Mouse (Mus musculus) bone marrow macrophage, adult 2 months (primary cell): ENCODE results near the gene Aff3. TPM values are rescaled to one million over a fixed set of nuclear protein-coding genes. Genes with fewer than 3 reads are reported as not detected.

Source experiments
- H3K27ac ChIP-seq: 2 replicates; pipeline ENCODE4 v1.5.1; 2012; ENCODE audit warnings: low read depth, low read length; ENCODE audit not compliant: insufficient read depth
- H3K4me1 ChIP-seq: 2 replicates; pipeline ENCODE4 v1.6.1; 2012; ENCODE audit warnings: low read length; ENCODE audit not compliant: control insufficient read depth, insufficient read depth
- H3K4me3 ChIP-seq: 2 replicates; pipeline ENCODE4 v1.5.1; 2012; ENCODE audit warnings: mild to moderate bottlenecking, low read length, moderate library complexity; ENCODE audit not compliant: insufficient read depth
- CTCF ChIP-seq: IDR thresholded peaks from 2 replicates; pipeline ENCODE4 v1.5.1; 2012; ENCODE audit warnings: low read depth, mild to moderate bottlenecking, low read length, moderate library complexity
- POLR2A ChIP-seq: IDR thresholded peaks from 2 replicates; pipeline ENCODE4 v1.6.1; 2012; ENCODE audit warnings: mild to moderate bottlenecking, low read depth, low read length, borderline replicate concordance
- polyA plus RNA-seq: library from polyadenylated mRNA; stranded (reverse); fragments of >200 nt; gene quantifications from 2 replicates; pipeline ENCODE4 v1.2.4, GENCODE M21; 2012; ENCODE audit not compliant: missing spikeins, insufficient read depth, insufficient read length

The Aff3 gene
- polyA plus RNA-seq, 1 experiment, result not detected

- Histone ChIP-seq H3K27ac (no peak overlapping the region), H3K4me1 (no peaks in the 10 kb centered on the region), H3K4me3 (no peak overlapping the region)
- TF ChIP-seq POLR2A (no peak), CTCF (no peak)
Measured at GRCm38 (mm10) chr1:38601802-38602508, 62.8 kb downstream of the Aff3 start.

GRCm38 (mm10) chr1:38595311-38595710, 69.4 kb downstream of the Aff3 start:
- H3K4me3 ChIP-seq, result no peak overlapping the region
- no peak for TF ChIP-seq CTCF
- TF ChIP-seq POLR2A, result no peak

GRCm38 (mm10) chr1:38594766-38595165, 70.0 kb downstream of the Aff3 start:
- TF ChIP-seq CTCF, result no peak
- TF ChIP-seq POLR2A, result no peak
- no peak overlapping the region for H3K4me3 ChIP-seq
- no peak overlapping the region for H3K27ac ChIP-seq
- no peaks in the 10 kb centered on the region for H3K4me1 ChIP-seq

More at GRCm38 (mm10) chr1:38595311-38595710, 69.4 kb downstream of the Aff3 start:
- no peak overlapping the region for H3K27ac ChIP-seq
- no peaks in the 10 kb centered on the region for H3K4me1 ChIP-seq

- H3K4me3 ChIP-seq, result no peak overlapping the region
- no peak for TF ChIP-seq CTCF
- no peak for TF ChIP-seq POLR2A
- H3K4me1 ChIP-seq, result no peaks in the 10 kb centered on the region
- no peak overlapping the region for H3K27ac ChIP-seq
Measured at GRCm38 (mm10) chr1:38591194-38591593, 73.6 kb downstream of the Aff3 start.

GRCm38 (mm10) chr1:38588741-38589140, 76.0 kb downstream of the Aff3 start:
- no peak for TF ChIP-seq CTCF
- no peak for TF ChIP-seq POLR2A
- no peak overlapping the region for H3K4me3 ChIP-seq
- no peak overlapping the region for H3K27ac ChIP-seq
- no peaks in the 10 kb centered on the region for H3K4me1 ChIP-seq

- no peak for TF ChIP-seq POLR2A
- no peak for TF ChIP-seq CTCF
Measured at GRCm38 (mm10) chr1:38582328-38582727, 82.4 kb downstream of the Aff3 start.

GRCm38 (mm10) chr1:38580572-38580971, 84.2 kb downstream of the Aff3 start:
- Histone ChIP-seq H3K4me3 (no peak overlapping the region), H3K4me1 (no peaks in the 10 kb centered on the region), H3K27ac (no peak overlapping the region)
- TF ChIP-seq POLR2A, result no peak
- no peak for TF ChIP-seq CTCF

More at GRCm38 (mm10) chr1:38582328-38582727, 82.4 kb downstream of the Aff3 start:
- no peaks in the 10 kb centered on the region for H3K4me1 ChIP-seq
- no peak overlapping the region for H3K27ac ChIP-seq
- H3K4me3 ChIP-seq, result no peak overlapping the region

GRCm38 (mm10) chr1:38578339-38578738, 86.4 kb downstream of the Aff3 start:
- H3K4me1 ChIP-seq, result no peaks in the 10 kb centered on the region
- TF ChIP-seq CTCF (no peak), POLR2A (no peak)
- no peak overlapping the region for H3K4me3 ChIP-seq
- no peak overlapping the region for H3K27ac ChIP-seq

GRCm38 (mm10) chr1:38567791-38568190, 97.0 kb downstream of the Aff3 start:
- H3K27ac ChIP-seq, result no peak overlapping the region
- TF ChIP-seq CTCF (no peak), POLR2A (no peak)
- H3K4me3 ChIP-seq, result no peak overlapping the region
- H3K4me1 ChIP-seq, result no peaks in the 10 kb centered on the region

- no peak overlapping the region for H3K27ac ChIP-seq
- TF ChIP-seq POLR2A (no peak), CTCF (no peak)
- H3K4me3 ChIP-seq, result no peak overlapping the region
- no peaks in the 10 kb centered on the region for H3K4me1 ChIP-seq
Measured at GRCm38 (mm10) chr1:38566101-38566678, 98.6 kb downstream of the Aff3 start.
